Mouse (Mus musculus): Measurements from ENCODE around the gene Cpm.

GRCm38 (mm10) chr10:117640595-117641078 is 11.3 kb downstream of the Cpm start:
- TF ChIP-seq CTCF (IDR thresholded peaks at IDR 0.05; ENCODE audit: low read depth, low read length) (no peak), POLR2A (IDR thresholded peaks at IDR 0.05; ENCODE audit: insufficient read depth, low read length) (no peak)

Data from ES-Bruce4 (cell line).